Mouse (Mus musculus): ENCODE measurements at regions not wholly inside any gene's neighbourhood (a gene's known extent, or its start where the extent isn't known, plus 50 kb on each side); places are given as distances from the start of the nearest gene placed in this dataset.
"Not testable (repeated sequence)": the region's sequence is repeated elsewhere in the genome, so short reads cannot be mapped to it uniquely, and the experiment has no call there.

DNA sequence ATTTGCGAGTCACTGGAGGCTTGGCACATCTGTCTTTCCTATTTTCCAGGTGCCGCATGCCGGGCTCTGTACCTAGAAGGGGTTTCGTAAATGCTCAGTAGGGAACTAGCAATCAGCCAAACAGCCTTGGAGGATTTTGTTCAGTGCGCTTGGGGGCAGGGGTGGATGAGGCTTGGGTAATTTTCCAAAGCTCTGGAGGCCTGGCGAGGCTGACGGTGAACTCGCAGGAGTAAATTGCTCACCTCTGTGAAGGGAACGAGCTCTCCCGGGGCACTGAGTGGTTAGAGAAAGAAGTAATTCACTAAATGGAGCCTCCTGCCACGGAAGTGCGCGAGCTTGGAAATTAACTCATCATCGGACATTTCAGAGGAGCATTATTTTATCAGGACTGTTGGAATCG, 110.0 kb downstream of the Fam43a start:
- H3K27me3 ChIP-seq (ENCODE audit: control insufficient read depth, insufficient read depth, low read length), result no peaks in the 10 kb centered on the region
- no peak overlapping the region for H3K4me3 ChIP-seq (ENCODE audit: extremely low read depth, insufficient read depth, insufficient read length)
- H3K27ac ChIP-seq (ENCODE audit: insufficient read depth, low read length), result no peak overlapping the region
- WGBS, result 92% methylated on average over 15 of the region's 15 CpGs
- TF ChIP-seq CTCF (IDR thresholded peaks at IDR 0.05; ENCODE audit: extremely low read depth, insufficient read depth, insufficient read length, insufficient replicate concordance) (no peak), POLR2A (IDR thresholded peaks at IDR 0.05; ENCODE audit: low read depth, low read length) (no peak)
- no peaks in the 10 kb centered on the region for H3K36me3 ChIP-seq (ENCODE audit: control insufficient read depth, insufficient read depth, low read length)
- H3K4me1 ChIP-seq (ENCODE audit: control insufficient read depth, insufficient read depth, insufficient read length), result 0 out of 2 replicates have a peak, but pooled peaks cover 2% of the 10 kb centered on the region
- no peak for DNase-seq (ENCODE audit: low read depth in 1 of 2, low spot score in 2 of 2)

DNA sequence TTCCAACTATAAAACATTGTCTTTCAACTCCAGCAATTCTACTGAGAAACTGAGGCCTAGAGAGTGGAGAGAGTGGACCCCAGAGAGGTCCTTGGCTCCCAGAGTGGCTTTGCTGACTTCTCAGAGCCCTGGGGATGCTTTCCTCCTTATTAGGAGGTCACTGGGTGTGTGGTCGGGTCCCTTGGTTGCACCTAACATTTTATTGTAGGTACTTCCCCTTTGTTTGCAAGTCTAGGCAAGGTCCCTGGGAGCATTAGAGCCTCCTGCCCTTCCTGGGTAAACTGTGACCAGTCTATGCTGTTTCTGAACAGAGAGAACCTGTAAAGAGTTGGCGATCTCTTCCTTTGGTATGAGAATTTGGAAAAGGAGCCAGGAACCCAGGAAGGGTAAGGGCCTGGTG, 110.5 kb downstream of the Fam43a start:
- H3K27ac ChIP-seq (ENCODE audit: insufficient read depth, low read length), result no peak overlapping the region
- H3K36me3 ChIP-seq (ENCODE audit: control insufficient read depth, insufficient read depth, low read length), result no peaks in the 10 kb centered on the region
- no peak overlapping the region for H3K4me3 ChIP-seq (ENCODE audit: extremely low read depth, insufficient read depth, insufficient read length)
- no peak for TF ChIP-seq POLR2A (IDR thresholded peaks at IDR 0.05; ENCODE audit: low read depth, low read length)
- H3K4me1 ChIP-seq (ENCODE audit: control insufficient read depth, insufficient read depth, insufficient read length), result 0 out of 2 replicates have a peak, but pooled peaks cover 2% of the 10 kb centered on the region
- 56% methylated on average over 2 of the region's 2 CpGs for WGBS
- no peaks in the 10 kb centered on the region for H3K27me3 ChIP-seq (ENCODE audit: control insufficient read depth, insufficient read depth, low read length)
- no peak for DNase-seq (ENCODE audit: low read depth in 1 of 2, low spot score in 2 of 2)

DNA sequence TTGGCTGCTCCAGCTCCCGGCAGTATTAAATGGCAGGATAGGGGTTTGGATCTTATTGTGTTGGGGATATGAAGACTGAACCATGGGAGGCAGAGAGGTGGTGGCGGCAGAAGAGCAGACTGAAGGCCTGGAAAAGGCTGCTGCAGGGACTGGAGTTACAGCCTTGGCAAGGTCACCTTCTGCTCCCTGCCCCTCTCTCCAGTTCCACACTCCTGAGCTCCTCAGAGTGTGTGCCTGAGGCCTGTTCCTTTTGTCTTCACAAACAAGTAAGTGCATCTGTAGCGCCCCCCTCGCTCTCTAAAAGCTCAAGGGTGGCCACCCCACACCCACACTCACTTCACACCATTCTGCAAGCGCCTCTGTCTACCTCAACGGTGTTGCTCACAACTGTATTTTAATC, 113.0 kb downstream of the Fam43a start:
- TF ChIP-seq POLR2A (IDR thresholded peaks at IDR 0.05; ENCODE audit: low read depth, low read length) (no peak), CTCF (IDR thresholded peaks at IDR 0.05; ENCODE audit: extremely low read depth, insufficient read depth, insufficient read length, insufficient replicate concordance) (no peak)
- Histone ChIP-seq H3K36me3 (ENCODE audit: control insufficient read depth, insufficient read depth, low read length) (no peaks in the 10 kb centered on the region), H3K27me3 (ENCODE audit: control insufficient read depth, insufficient read depth, low read length) (no peaks in the 10 kb centered on the region)

GRCm38 (mm10) chr16:30717577-30717976, 118.1 kb downstream of the Fam43a start:
- DNase-seq (ENCODE audit: low read depth in 1 of 2, low spot score in 2 of 2); H3K4me3 ChIP-seq (ENCODE audit: extremely low read depth, insufficient read depth, insufficient read length); H3K27ac ChIP-seq (ENCODE audit: insufficient read depth, low read length); H3K4me1 ChIP-seq (ENCODE audit: control insufficient read depth, insufficient read depth, insufficient read length); H3K36me3 ChIP-seq (ENCODE audit: control insufficient read depth, insufficient read depth, low read length); H3K27me3 ChIP-seq (ENCODE audit: control insufficient read depth, insufficient read depth, low read length): not testable (repeated sequence)

More for the DNA sequence above, 113.0 kb downstream of the Fam43a start:
- WGBS, result 96% methylated on average over 6 of the region's 6 CpGs
- no peak overlapping the region for H3K27ac ChIP-seq (ENCODE audit: insufficient read depth, low read length)
- 0 out of 2 replicates have a peak, but pooled peaks cover 2% of the 10 kb centered on the region for H3K4me1 ChIP-seq (ENCODE audit: control insufficient read depth, insufficient read depth, insufficient read length)
- no peak overlapping the region for H3K4me3 ChIP-seq (ENCODE audit: extremely low read depth, insufficient read depth, insufficient read length)
- no peak for DNase-seq (ENCODE audit: low read depth in 1 of 2, low spot score in 2 of 2)

DNA sequence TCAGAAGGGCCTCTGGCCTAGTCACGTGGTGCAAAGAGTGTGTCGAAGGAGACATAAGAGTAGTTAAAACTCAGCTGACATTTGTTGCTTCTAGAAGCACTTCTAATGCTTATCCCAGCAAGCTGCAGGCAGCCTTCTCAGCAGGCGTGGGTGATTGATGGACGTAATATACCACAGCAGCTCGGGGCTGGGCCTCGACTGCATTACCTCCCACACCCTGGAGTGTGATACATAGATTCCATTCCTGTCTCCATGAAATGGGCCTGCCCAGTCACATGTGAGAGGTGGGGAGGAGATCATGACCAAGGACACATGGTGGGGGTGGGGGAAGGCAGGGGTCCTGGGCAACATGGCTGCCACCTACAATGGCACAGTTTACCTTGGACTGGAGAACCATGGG, 121.3 kb downstream of the Fam43a start:
- Histone ChIP-seq H3K36me3 (ENCODE audit: control insufficient read depth, insufficient read depth, low read length) (no peaks in the 10 kb centered on the region), H3K27me3 (ENCODE audit: control insufficient read depth, insufficient read depth, low read length) (no peaks in the 10 kb centered on the region), H3K27ac (ENCODE audit: insufficient read depth, low read length) (no peak overlapping the region), H3K4me3 (ENCODE audit: extremely low read depth, insufficient read depth, insufficient read length) (no peak overlapping the region), H3K4me1 (ENCODE audit: control insufficient read depth, insufficient read depth, insufficient read length) (peaks cover 7% of the 10 kb centered on the region; the same call in 1 of the 2 replicates)
- no peak for TF ChIP-seq CTCF (IDR thresholded peaks at IDR 0.05; ENCODE audit: extremely low read depth, insufficient read depth, insufficient read length, insufficient replicate concordance)
- no peak for TF ChIP-seq POLR2A (IDR thresholded peaks at IDR 0.05; ENCODE audit: low read depth, low read length)
- no peak for DNase-seq (ENCODE audit: low read depth in 1 of 2, low spot score in 2 of 2)
- 89% methylated on average over 6 of the region's 6 CpGs for WGBS

DNA sequence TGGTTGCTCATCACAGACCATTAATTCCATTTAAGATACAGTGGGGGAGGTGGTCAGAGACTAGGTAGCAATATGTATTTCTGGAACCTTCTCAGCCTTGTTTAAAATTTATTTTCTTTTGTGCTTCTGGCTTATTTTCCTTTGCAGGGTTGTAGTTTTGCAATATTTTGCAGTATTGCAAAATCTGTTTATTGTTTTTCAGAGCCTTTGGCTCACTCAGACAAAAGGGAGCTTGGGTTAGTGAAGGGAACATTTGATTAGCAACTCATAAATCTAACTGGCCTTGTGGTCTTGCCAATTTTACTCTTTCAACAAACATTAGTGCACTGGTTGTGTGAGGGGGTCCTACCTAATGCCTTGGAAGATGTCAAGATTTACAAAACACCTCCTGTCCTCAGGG, 121.7 kb downstream of the Fam43a start:
- no peak for DNase-seq (ENCODE audit: low read depth in 1 of 2, low spot score in 2 of 2)
- H3K4me1 ChIP-seq (ENCODE audit: control insufficient read depth, insufficient read depth, insufficient read length), result peaks cover 7% of the 10 kb centered on the region; the same call in 1 of the 2 replicates
- no peaks in the 10 kb centered on the region for H3K36me3 ChIP-seq (ENCODE audit: control insufficient read depth, insufficient read depth, low read length)
- no peak overlapping the region for H3K4me3 ChIP-seq (ENCODE audit: extremely low read depth, insufficient read depth, insufficient read length)
- TF ChIP-seq CTCF (IDR thresholded peaks at IDR 0.05; ENCODE audit: extremely low read depth, insufficient read depth, insufficient read length, insufficient replicate concordance) (no peak), POLR2A (IDR thresholded peaks at IDR 0.05; ENCODE audit: low read depth, low read length) (no peak)
- no peak overlapping the region for H3K27ac ChIP-seq (ENCODE audit: insufficient read depth, low read length)
- H3K27me3 ChIP-seq (ENCODE audit: control insufficient read depth, insufficient read depth, low read length), result no peaks in the 10 kb centered on the region

DNA sequence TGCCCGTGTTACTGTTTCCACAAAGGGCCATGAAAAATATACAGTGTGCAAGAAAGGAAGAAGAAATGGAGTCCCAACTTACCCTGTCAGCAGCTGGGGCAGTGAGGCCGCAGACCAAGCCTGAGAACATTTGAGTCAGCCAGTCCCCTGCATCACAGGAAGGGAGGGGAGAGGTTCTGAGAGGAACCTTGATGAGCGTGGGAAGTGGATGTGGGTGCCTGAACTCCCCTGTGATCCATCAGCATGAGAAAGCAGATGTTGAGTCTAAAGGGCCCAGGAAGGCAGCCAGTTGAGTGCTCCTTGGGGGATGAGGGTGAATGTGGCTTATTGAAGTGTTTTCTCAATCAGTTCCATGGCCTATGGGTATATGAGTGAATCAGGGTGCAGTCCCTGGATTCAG, 122.8 kb downstream of the Fam43a start:
- Histone ChIP-seq H3K27me3 (ENCODE audit: control insufficient read depth, insufficient read depth, low read length) (no peaks in the 10 kb centered on the region), H3K4me1 (ENCODE audit: control insufficient read depth, insufficient read depth, insufficient read length) (peaks cover 7% of the 10 kb centered on the region; the same call in 1 of the 2 replicates), H3K36me3 (ENCODE audit: control insufficient read depth, insufficient read depth, low read length) (no peaks in the 10 kb centered on the region), H3K27ac (ENCODE audit: insufficient read depth, low read length) (no peak overlapping the region), H3K4me3 (ENCODE audit: extremely low read depth, insufficient read depth, insufficient read length) (no peak overlapping the region)
- 15% methylated on average over 3 of the region's 3 CpGs for WGBS
- DNase-seq (ENCODE audit: low read depth in 1 of 2, low spot score in 2 of 2), result peak; percentile 14 to 19
- TF ChIP-seq POLR2A (IDR thresholded peaks at IDR 0.05; ENCODE audit: low read depth, low read length) (no peak), CTCF (IDR thresholded peaks at IDR 0.05; ENCODE audit: extremely low read depth, insufficient read depth, insufficient read length, insufficient replicate concordance) (no peak)

All from spleen, adult 2 months (tissue).